ENCODE assay signal across 9 mouse cellular contexts in the genomic region with DNA sequence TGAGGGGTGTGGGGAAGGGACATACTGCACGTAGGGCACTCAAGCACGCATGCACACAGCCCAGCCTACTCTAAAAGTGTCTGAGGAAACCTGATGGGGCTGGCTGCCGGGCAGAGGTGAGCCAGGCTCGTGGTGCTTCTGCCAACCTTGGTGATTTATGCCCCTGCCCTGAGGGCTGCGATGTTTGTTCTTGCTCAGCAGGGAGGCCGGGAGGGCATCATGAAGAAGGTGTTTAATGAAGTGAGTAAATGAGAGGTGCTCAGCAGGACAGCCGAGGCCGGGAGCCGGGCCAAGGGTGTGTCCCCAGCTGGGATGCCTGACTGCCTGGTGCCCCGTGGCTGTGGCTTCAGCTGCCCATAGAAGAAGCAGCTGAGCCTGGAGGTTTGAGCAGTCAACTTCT.
A peak's percentile ranks its signal among the peaks of the same experiment; 100 is the strongest.
DNase-seq lines count a peak whose midpoint lies in the region; ATAC-seq lines count a peak whose summit lies in the region.
"Had no signal": no experiment of that assay in that cellular context is flagged by ENCODE, and none has a peak within 500 bp of the region (broad histone marks: within the 10 kb centered on the region; RNA-seq: fewer than 3 reads in every experiment).

No protein-coding gene starts in this region.

- 19% methylated on average over 10 of the region's 10 CpGs for WGBS in forebrain, embryonic 12.5 days
- WGBS in forebrain, embryonic 15.5 days, result 19% methylated on average over 10 of the region's 10 CpGs

- H3K27ac ChIP-seq in forebrain, embryonic 12.5 days, result 0 out of 2 replicates have a peak overlapping the region, but pooled peaks have one; percentile 36
- H3K27ac ChIP-seq in forebrain, embryonic 15.5 days (replicated peaks), result no peak overlapping the region

- no peak overlapping the region; the same call in 1 of the 2 replicates for H3K9ac ChIP-seq in forebrain, embryonic 12.5 days
- H3K9ac ChIP-seq in forebrain, embryonic 15.5 days (replicated peaks), result no peak overlapping the region

- ATAC-seq in forebrain, embryonic 12.5 days (ENCODE audit: low FRiP score), result no peak
- ATAC-seq in forebrain, embryonic 15.5 days (replicated peaks), result no peak
- no peak for ATAC-seq in frontal cortex, adult (ENCODE audit: low TSS enrichment)

- peak; percentile 51 for DNase-seq in retina, postnatal 1 day
- DNase-seq in retina, embryonic 14.5 days (ENCODE audit: low spot score), result no peak
- DNase-seq in kidney, postnatal 25 days, result peak; percentile 22 to 46
- no peak for DNase-seq in adrenal gland, adult (ENCODE audit: inconsistent age in 2 of 2, low spot score in 1 of 2)
- DNase-seq in frontal cortex, postnatal 36 days (ENCODE audit: low spot score in 2 of 2), result no peak

- H3K4me2 ChIP-seq in forebrain, embryonic 12.5 days, result no peak overlapping the region
- H3K4me2 ChIP-seq in forebrain, embryonic 15.5 days (replicated peaks), result no peak overlapping the region
- H3K4me2 ChIP-seq: liver, embryonic 11.5 days had no signal

- no peaks in the 10 kb centered on the region for H3K36me3 ChIP-seq in forebrain, embryonic 12.5 days (replicated peaks)
- H3K36me3 ChIP-seq in forebrain, embryonic 15.5 days, result no peaks in the 10 kb centered on the region

- H3K9me3 ChIP-seq in forebrain, embryonic 12.5 days, result no peaks in the 10 kb centered on the region
- H3K9me3 ChIP-seq in forebrain, embryonic 15.5 days, result no peaks in the 10 kb centered on the region

- H3K4me1 ChIP-seq in forebrain, embryonic 12.5 days, result peaks cover 37% of the 10 kb centered on the region
- peaks cover 28% of the 10 kb centered on the region for H3K4me1 ChIP-seq in forebrain, embryonic 15.5 days

- peaks cover 13% of the 10 kb centered on the region; the same call in 1 of the 2 replicates for H3K27me3 ChIP-seq in forebrain, embryonic 12.5 days
- no peaks in the 10 kb centered on the region for H3K27me3 ChIP-seq in forebrain, embryonic 15.5 days

- no peak overlapping the region for H3K4me3 ChIP-seq in forebrain, embryonic 12.5 days (replicated peaks)
- no peak overlapping the region for H3K4me3 ChIP-seq in forebrain, embryonic 15.5 days

Comparison
In these comparisons a context has a peak if more than half of its experiments do, and no peak if none do; other contexts are left out.
1. DNase-seq: peak in retina, postnatal 1 day (single experiment) and kidney, postnatal 25 days (2 of 2); none in retina, embryonic 14.5 days (single experiment), adrenal gland, adult (0 of 2) and frontal cortex, postnatal 36 days (0 of 2).